ENCODE assay signal across 8 mouse cellular contexts in the genomic region with DNA sequence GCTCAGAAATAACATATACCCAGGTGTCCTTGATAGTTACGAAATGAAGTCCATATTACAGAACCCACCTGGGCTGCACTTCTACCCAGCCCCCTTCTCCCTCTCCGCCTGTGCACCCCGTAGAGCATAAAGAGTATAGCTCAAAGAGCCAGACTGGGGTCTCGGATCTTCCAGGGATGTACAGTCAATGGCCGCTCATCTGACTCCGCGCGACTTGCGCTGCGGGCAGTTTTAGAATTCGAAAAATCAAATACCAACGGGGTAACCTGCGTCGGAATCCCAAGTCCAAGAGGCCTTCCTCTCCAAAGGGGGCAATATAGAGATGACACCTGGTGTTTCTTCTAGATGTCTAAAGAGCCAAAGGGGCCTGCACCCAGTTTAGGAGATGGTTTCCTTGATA. TPM values are rescaled to one million over a fixed set of nuclear protein-coding genes. Genes with fewer than 3 reads are reported as not detected.
A peak's percentile ranks its signal among the peaks of the same experiment; 100 is the strongest.
DNase-seq lines count a peak whose midpoint lies in the region; ATAC-seq and TF ChIP-seq lines count a peak whose summit lies in the region.

No protein-coding gene starts in this region.

- 21% methylated on average over 14 of the region's 14 CpGs for WGBS in heart, embryonic 10.5 days
- WGBS in neural tube, embryonic 14.5 days: 17% methylated on average over 14 of the region's 14 CpGs

- ATAC-seq in erythroblast, adult 5-6 weeks (replicated peaks; ENCODE audit: low FRiP score, poor library complexity, severe bottlenecking): peak; percentile 37
- ATAC-seq in neural tube, embryonic 14.5 days (ENCODE audit: low read depth): no peak
- ATAC-seq in inflammation-experienced regulatory T-cells, adult 6 months: no peak

- peaks cover 56% of the 10 kb centered on the region for H3K79me2 ChIP-seq in C2C12 (ENCODE audit: control insufficient read depth, insufficient read depth)

- H3K4me2 ChIP-seq in neural tube, embryonic 14.5 days (ENCODE audit: low read depth, low read length): peak overlapping the region; percentile 91

- peaks cover 39% of the 10 kb centered on the region for H3K36me3 ChIP-seq in heart, embryonic 10.5 days
- H3K36me3 ChIP-seq in C2C12 (ENCODE audit: control insufficient read depth, insufficient read depth): peaks cover 40% of the 10 kb centered on the region
- H3K36me3 ChIP-seq in neural tube, embryonic 14.5 days (ENCODE audit: control insufficient read depth, insufficient read depth, low read length): peaks cover 11% of the 10 kb centered on the region

- H3K79me3 ChIP-seq in C2C12 (ENCODE audit: low read depth): peaks cover 38% of the 10 kb centered on the region

- no peaks in the 10 kb centered on the region for H3K27me3 ChIP-seq in heart, embryonic 10.5 days (ENCODE audit: insufficient read depth, poor library complexity, severe bottlenecking)
- H3K27me3 ChIP-seq in C2C12 (ENCODE audit: control insufficient read depth, insufficient read depth, insufficient read length): no peaks in the 10 kb centered on the region
- H3K27me3 ChIP-seq in neural tube, embryonic 14.5 days (ENCODE audit: control insufficient read depth, insufficient read depth, low read length): no peaks in the 10 kb centered on the region

- peak overlapping the region; percentile 96 for H3K27ac ChIP-seq in heart, embryonic 10.5 days
- H3K27ac ChIP-seq in neural tube, embryonic 14.5 days (ENCODE audit: low read depth, low read length): peak overlapping the region; percentile 95; the same call in 1 of the 2 replicates

- TF ChIP-seq CTCF in C2C12 (IDR thresholded peaks at IDR 0.05; ENCODE audit: control insufficient read depth, insufficient read depth, insufficient read length): no peak

- no peak for DNase-seq in heart, embryonic 10.5 days (ENCODE audit: low spot score)
- no peak for DNase-seq in heart, postnatal 10 days
- DNase-seq in kidney, postnatal 4 days: peak; percentile 14 to 31
- no peak for DNase-seq in gastrocnemius, adult 8-10 months (ENCODE audit: low spot score in 2 of 2)

- no peaks in the 10 kb centered on the region for H3K9me3 ChIP-seq in heart, embryonic 10.5 days
- H3K9me3 ChIP-seq in neural tube, embryonic 14.5 days (ENCODE audit: control insufficient read depth, low read length): no peaks in the 10 kb centered on the region

- peak overlapping the region; percentile 95 for H3K4me3 ChIP-seq in heart, embryonic 10.5 days
- H3K4me3 ChIP-seq in C2C12 (ENCODE audit: insufficient read depth, poor library complexity, severe bottlenecking): peak overlapping the region; percentile 97
- H3K4me3 ChIP-seq in neural tube, embryonic 14.5 days (ENCODE audit: low read depth, low read length): peak overlapping the region; percentile 99

- intact Hi-C loops in heart, postnatal 10 days (cut with DNase I): loop anchor here (1.0 kb wide), 1 partner anchor 36 kb away; no protein-coding TSS in a partner anchor

- peak overlapping the region; percentile 96 for H3ac ChIP-seq in C2C12 (ENCODE audit: control insufficient read depth, insufficient read length, low read depth)

- H3K4me1 ChIP-seq in heart, embryonic 10.5 days: peaks cover 15% of the 10 kb centered on the region
- peaks cover 14% of the 10 kb centered on the region for H3K4me1 ChIP-seq in neural tube, embryonic 14.5 days (ENCODE audit: control insufficient read depth, insufficient read depth, low read length)

- H3K9ac ChIP-seq in neural tube, embryonic 14.5 days (replicated peaks; ENCODE audit: low read depth, low read length): peak overlapping the region; percentile 84

TF ChIP-seq in C2C12, 6 proteins besides CTCF, POLR2A, EP300 and RAD21:
- TF ChIP-seq FOSL1 (IDR thresholded peaks at IDR 0.05; ENCODE audit: insufficient read depth, low read length, poor library complexity, severe bottlenecking) (no peak), MAX (IDR thresholded peaks at IDR 0.05) (no peak), MYOG (IDR thresholded peaks at IDR 0.05; ENCODE audit: control insufficient read depth, extremely low read depth, insufficient read length) (no peak), MYOD1 (IDR thresholded peaks at IDR 0.05; ENCODE audit: control insufficient read depth, insufficient read length, low read depth) (no peak), USF1 (IDR thresholded peaks at IDR 0.05; ENCODE audit: low read depth) (no peak), CEBPB (IDR thresholded peaks at IDR 0.05; ENCODE audit: low read depth) (no peak)
TF ChIP-seq in C2C12: peak in this region for 0.

RNA-seq across cellular contexts. Expression of a gene that starts 1.0 kb away (rescaled TPM):
- polyA plus RNA-seq in heart, embryonic 10.5 days (2016; fragmentation: Nextera tagmentation; extraction: Ambion mirVana): 49.0 and 49.9 TPM in 2 replicates
- 10 to 100 TPM; 40.6 to 44.9 TPM for total RNA-seq in heart, postnatal 10 days (2021)
- polyA plus RNA-seq in C2C12 (2012; fragmentation: generic; extraction: Trizol): 20.9 TPM
- 200 and 219 TPM in 2 replicates for total RNA-seq in erythroblast, adult 5-6 weeks (2015; ENCODE audit: low replicate concordance)
- 299 and 336 TPM in 2 replicates for total RNA-seq in erythroblast, adult 5-6 weeks (2017; ENCODE audit: low replicate concordance)
- polyA plus RNA-seq in neural tube, embryonic 14.5 days (2014; fragmentation: Nextera tagmentation; extraction: Ambion mirVana): 57.4 and 67.5 TPM in 2 replicates
- 10 to 100 TPM; 21.6 to 32.7 (median 25.1) TPM for polyA plus RNA-seq in inflammation-experienced regulatory T-cells, adult 6 months (2017; shearing (Covaris generic))
- total RNA-seq in gastrocnemius, adult 8-10 months (2022): 10 to 100 TPM; 27.4 to 30.4 (median 28.7) TPM

RNA-seq across cellular contexts. Expression of a gene that starts 35.1 kb away (rescaled TPM):
- polyA plus RNA-seq in heart, embryonic 10.5 days (2016; fragmentation: Nextera tagmentation; extraction: Ambion mirVana): 52.4 and 56.6 TPM in 2 replicates
- 10 to 100 TPM; 38.9 to 43.5 TPM for total RNA-seq in heart, postnatal 10 days (2021)
- polyA plus RNA-seq in C2C12 (2012; fragmentation: generic; extraction: Trizol): 20.0 TPM
- total RNA-seq in erythroblast, adult 5-6 weeks (2015; ENCODE audit: low replicate concordance): 96.8 and 109 TPM in 2 replicates
- total RNA-seq in erythroblast, adult 5-6 weeks (2017; ENCODE audit: low replicate concordance): 201 and 217 TPM in 2 replicates
- polyA plus RNA-seq in neural tube, embryonic 14.5 days (2014; fragmentation: Nextera tagmentation; extraction: Ambion mirVana): 66.8 and 76.3 TPM in 2 replicates
- 10 to 100 TPM; 24.2 to 34.2 (median 31.8) TPM for polyA plus RNA-seq in inflammation-experienced regulatory T-cells, adult 6 months (2017; shearing (Covaris generic))
- 10 to 100 TPM; 36.8 to 54.6 (median 42.7) TPM for total RNA-seq in gastrocnemius, adult 8-10 months (2022)

RNA-seq across cellular contexts. Expression of a gene that starts 38.8 kb away (rescaled TPM):
- 82.1 and 87.0 TPM in 2 replicates for polyA plus RNA-seq in heart, embryonic 10.5 days (2016; fragmentation: Nextera tagmentation; extraction: Ambion mirVana)
- 10 to 100 TPM; 66.2 to 67.4 TPM for total RNA-seq in heart, postnatal 10 days (2021)
- 61.0 TPM for polyA plus RNA-seq in C2C12 (2012; fragmentation: generic; extraction: Trizol)
- total RNA-seq in erythroblast, adult 5-6 weeks (2015; ENCODE audit: low replicate concordance): 23.2 and 26.1 TPM in 2 replicates
- 14.7 and 46.3 TPM in 2 replicates for total RNA-seq in erythroblast, adult 5-6 weeks (2017; ENCODE audit: low replicate concordance)
- polyA plus RNA-seq in neural tube, embryonic 14.5 days (2014; fragmentation: Nextera tagmentation; extraction: Ambion mirVana): 41.2 and 51.2 TPM in 2 replicates
- 10 to 100 TPM; 14.9 to 27.8 (median 18.4) TPM for polyA plus RNA-seq in inflammation-experienced regulatory T-cells, adult 6 months (2017; shearing (Covaris generic))
- total RNA-seq in gastrocnemius, adult 8-10 months (2022): 10 to 100 TPM; 72.8 to 87.2 (median 82.4) TPM

Comparison
In these comparisons a context has a peak if more than half of its experiments do, and no peak if none do; other contexts are left out.
1. DNase-seq: peak in kidney, postnatal 4 days (2 of 2); none in heart, embryonic 10.5 days (single experiment), heart, postnatal 10 days (0 of 2) and gastrocnemius, adult 8-10 months (0 of 2).
2. Peak in every context shown above with its lines, with median percentiles within 50 percentile points of each other: H3K4me3 ChIP-seq.